Mouse (Mus musculus) lung, adult 2 months (tissue): ENCODE measurements around the gene Robo2.

Experiments
- CTCF ChIP-seq: fragments of 200-500 bp; IDR thresholded peaks from 2 replicates; pipeline ENCODE4 v1.5.1; 2011; ENCODE audit warnings: mild to moderate bottlenecking, low read length, control low read depth; ENCODE audit not compliant: insufficient read depth
- POLR2A ChIP-seq: fragments of 200-500 bp; IDR thresholded peaks from 2 replicates; pipeline ENCODE4 v1.6.1; 2011; ENCODE audit warnings: low read depth, mild to moderate bottlenecking, control low read depth, low read length, borderline replicate concordance; ENCODE audit errors: extremely low read depth

DNA sequence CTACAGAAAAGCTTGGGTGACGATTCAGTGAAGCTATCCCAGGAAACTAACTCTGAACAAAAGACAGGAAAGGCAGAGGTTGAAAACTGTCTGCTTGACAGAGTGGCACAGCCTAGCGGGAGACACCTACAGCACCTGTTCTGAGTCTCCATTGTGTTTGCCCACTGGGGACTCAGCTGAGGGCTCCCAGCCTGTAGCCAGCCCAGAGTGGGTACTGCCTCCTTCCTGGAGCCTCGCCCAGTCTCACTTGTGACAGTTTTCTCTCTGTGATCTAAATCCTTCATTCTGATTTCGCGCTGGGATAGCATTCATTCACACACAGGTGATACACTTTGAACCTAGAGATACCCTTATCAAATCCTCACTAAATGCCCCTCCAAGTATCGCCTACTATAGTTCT lies 1.5 kb downstream of the Robo2 start:
- no peak for TF ChIP-seq POLR2A
- TF ChIP-seq CTCF: no peak
